Comparison of ENCODE assay signal across 14 mouse cellular contexts in the genomic region with DNA sequence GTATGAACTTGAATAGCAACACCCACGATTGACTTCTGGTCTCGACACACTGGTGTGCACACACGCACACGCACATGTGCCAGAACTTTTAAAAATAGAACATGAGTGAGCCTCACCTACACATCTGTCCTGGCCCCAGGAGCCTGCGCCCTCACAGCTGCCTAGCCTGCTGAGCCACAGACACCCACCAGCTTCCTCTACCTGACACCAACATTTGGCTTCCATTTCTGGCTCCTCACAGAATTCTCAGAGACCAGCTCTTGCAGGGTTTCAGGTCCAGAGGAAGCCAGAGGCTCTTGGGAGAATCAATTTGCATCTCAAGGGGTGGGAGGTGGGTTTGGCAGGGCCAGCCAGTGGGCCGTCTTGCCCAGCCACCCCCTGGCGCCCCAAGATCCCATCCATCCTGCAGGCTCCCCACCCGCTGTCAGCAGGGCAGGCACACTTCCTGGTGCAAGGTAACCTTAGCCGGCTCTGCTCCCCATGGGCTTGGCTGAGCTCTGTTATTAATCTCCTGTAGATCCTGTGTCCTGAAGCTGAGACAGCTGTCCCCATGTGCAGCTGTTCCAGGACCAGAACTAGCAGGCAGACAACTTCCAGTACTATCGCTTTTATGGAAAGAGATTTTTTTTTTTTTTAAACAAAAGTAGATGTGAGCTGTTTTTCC. TPM values are rescaled to one million over a fixed set of nuclear protein-coding genes. Genes with fewer than 3 reads are reported as not detected.
A peak's percentile ranks its signal among the peaks of the same experiment; 100 is the strongest.
DNase-seq lines count a peak whose midpoint lies in the region; ATAC-seq and TF ChIP-seq lines count a peak whose summit lies in the region.
"Had no signal": no experiment of that assay in that cellular context is flagged by ENCODE, and none has a peak within 500 bp of the region (broad histone marks: within the 10 kb centered on the region; RNA-seq: fewer than 3 reads in every experiment).

No protein-coding gene starts in this region.

- H3K9me3 ChIP-seq in intestine, embryonic 14.5 days (ENCODE audit: control insufficient read depth, low read length): no peaks in the 10 kb centered on the region
- H3K9me3 ChIP-seq in intestine, postnatal 0 days (ENCODE audit: control insufficient read depth): no peaks in the 10 kb centered on the region
- H3K9me3 ChIP-seq in stomach, postnatal 0 days (ENCODE audit: control insufficient read depth, low read length): no peaks in the 10 kb centered on the region
- H3K9me3 ChIP-seq: forebrain, embryonic 12.5 days; liver, embryonic 15.5 days; midbrain, embryonic 10.5 days had no signal

- TF ChIP-seq EP300 in stomach, postnatal 0 days (optimal IDR thresholded peaks at IDR 0.05): no peak

- H3K4me2 ChIP-seq in intestine, embryonic 14.5 days (ENCODE audit: low read length): no peak overlapping the region
- no peak overlapping the region for H3K4me2 ChIP-seq in intestine, postnatal 0 days (replicated peaks; ENCODE audit: low read depth)
- H3K4me2 ChIP-seq in stomach, postnatal 0 days (replicated peaks; ENCODE audit: low read depth): no peak overlapping the region
- H3K4me2 ChIP-seq: forebrain, embryonic 12.5 days; liver, embryonic 15.5 days had no signal

- H3K27me3 ChIP-seq in intestine, embryonic 14.5 days (replicated peaks; ENCODE audit: control insufficient read depth, insufficient read depth, low read length): no peaks in the 10 kb centered on the region
- no peaks in the 10 kb centered on the region for H3K27me3 ChIP-seq in intestine, postnatal 0 days (replicated peaks; ENCODE audit: control insufficient read depth, insufficient read depth, low read length)
- H3K27me3 ChIP-seq in stomach, postnatal 0 days (ENCODE audit: control insufficient read depth, insufficient read depth, low read length): no peaks in the 10 kb centered on the region
- H3K27me3 ChIP-seq: forebrain, embryonic 12.5 days; liver, embryonic 15.5 days had no signal

- peak overlapping the region; percentile 54 for H3K27ac ChIP-seq in intestine, embryonic 14.5 days (ENCODE audit: low read depth)
- H3K27ac ChIP-seq in intestine, postnatal 0 days (ENCODE audit: low read depth, low read length): no peak overlapping the region
- H3K27ac ChIP-seq in stomach, postnatal 0 days (replicated peaks): peak overlapping the region; percentile 18; the same call in 1 of the 2 replicates
- H3K27ac ChIP-seq: forebrain, embryonic 12.5 days; liver, embryonic 15.5 days; midbrain, embryonic 10.5 days had no signal

- DNase-seq in intestine, embryonic 14.5 days (ENCODE audit: low spot score): no peak
- peak; percentile 34 for DNase-seq in embryo, embryonic 9.5 days (ENCODE audit: extremely low spot score)
- DNase-seq in gastrocnemius, postnatal 25 days: peak; percentile 67
- DNase-seq in stomach, postnatal 0 days (ENCODE audit: low spot score): no peak
- no peak for DNase-seq in T-cell, adult 2 months (ENCODE audit: low spot score)
- no peak for DNase-seq in ovary, postnatal 14 days (ENCODE audit: low spot score)
- DNase-seq in ovary, postnatal 36 days (ENCODE audit: low spot score): no peak
- DNase-seq: cerebellum, adult 18-20 months; heart, postnatal 14 days had no signal

- peaks cover 6% of the 10 kb centered on the region for H3K4me1 ChIP-seq in intestine, embryonic 14.5 days (replicated peaks; ENCODE audit: control insufficient read depth, insufficient read depth, low read length)
- H3K4me1 ChIP-seq in intestine, postnatal 0 days (replicated peaks; ENCODE audit: control insufficient read depth, insufficient read depth, low read length): no peaks in the 10 kb centered on the region
- no peaks in the 10 kb centered on the region for H3K4me1 ChIP-seq in stomach, postnatal 0 days (replicated peaks; ENCODE audit: control insufficient read depth, insufficient read depth)
- H3K4me1 ChIP-seq: liver, embryonic 15.5 days had no signal

- no peaks in the 10 kb centered on the region for H3K36me3 ChIP-seq in intestine, embryonic 14.5 days (ENCODE audit: control insufficient read depth, insufficient read depth, low read length)
- H3K36me3 ChIP-seq in intestine, postnatal 0 days (ENCODE audit: control insufficient read depth, insufficient read depth): no peaks in the 10 kb centered on the region
- H3K36me3 ChIP-seq in stomach, postnatal 0 days (ENCODE audit: control insufficient read depth, insufficient read depth, low read length): no peaks in the 10 kb centered on the region
- H3K36me3 ChIP-seq: forebrain, embryonic 12.5 days; liver, embryonic 15.5 days; midbrain, embryonic 10.5 days had no signal

- no peak for ATAC-seq in intestine, embryonic 14.5 days (replicated peaks; ENCODE audit: low FRiP score, low TSS enrichment, low read depth)
- no peak for ATAC-seq in intestine, postnatal 0 days
- peak; percentile 38; the same call in 1 of the 2 replicates for ATAC-seq in stomach, postnatal 0 days (ENCODE audit: low FRiP score, low TSS enrichment)
- ATAC-seq: activated CD4-positive, CD25-positive, alpha-beta regulatory T cell, adult 4 months had no signal

- WGBS in intestine, embryonic 14.5 days: 52% methylated on average over 10 of the region's 10 CpGs
- WGBS in intestine, postnatal 0 days: 57% methylated on average over 10 of the region's 10 CpGs
- 45% methylated on average over 10 of the region's 10 CpGs for WGBS in stomach, postnatal 0 days

- no peak for TF ChIP-seq CTCF in intestine, postnatal 0 days (IDR thresholded peaks at IDR 0.05; ENCODE audit: low read depth)
- no peak for TF ChIP-seq CTCF in stomach, postnatal 0 days (IDR thresholded peaks at IDR 0.05; ENCODE audit: low read depth)

- H3K4me3 ChIP-seq in intestine, embryonic 14.5 days (ENCODE audit: low read depth, low read length): no peak overlapping the region
- H3K4me3 ChIP-seq in intestine, postnatal 0 days (ENCODE audit: low read depth, low read length): no peak overlapping the region
- no peak overlapping the region for H3K4me3 ChIP-seq in stomach, postnatal 0 days (ENCODE audit: low read depth, low read length)
- H3K4me3 ChIP-seq: forebrain, embryonic 12.5 days; liver, embryonic 15.5 days; midbrain, embryonic 10.5 days had no signal

- no peak overlapping the region for H3K9ac ChIP-seq in intestine, embryonic 14.5 days (ENCODE audit: low read length)
- H3K9ac ChIP-seq in intestine, postnatal 0 days (ENCODE audit: low read depth, low read length): no peak overlapping the region
- H3K9ac ChIP-seq in stomach, postnatal 0 days (ENCODE audit: low read length): no peak overlapping the region
- H3K9ac ChIP-seq: forebrain, embryonic 12.5 days; liver, embryonic 15.5 days had no signal

RNA-seq across cellular contexts. Expression of a gene that starts 13.4 kb away (rescaled TPM):
- 8.7 and 10.4 TPM in 2 replicates for polyA plus RNA-seq in intestine, embryonic 14.5 days (2014; fragmentation: Nextera tagmentation; extraction: Ambion mirVana)
- 2.2 and 2.7 TPM in 2 replicates for polyA plus RNA-seq in intestine, postnatal 0 days (2015; fragmentation: Nextera tagmentation; extraction: Ambion mirVana)
- 1 to 10 TPM; 4.9 to 5.7 TPM for total RNA-seq in gastrocnemius, postnatal 25 days (2021)
- polyA plus RNA-seq in stomach, postnatal 0 days (2015; fragmentation: Nextera tagmentation; extraction: Ambion mirVana): 2.9 and 3.5 TPM in 2 replicates
- polyA plus RNA-seq: activated CD4-positive, CD25-positive, alpha-beta regulatory T cell, adult 4 months had no signal

RNA-seq across cellular contexts. Expression of a gene that starts 38.4 kb away (rescaled TPM):
- 59.4 and 71.7 TPM in 2 replicates for polyA plus RNA-seq in intestine, embryonic 14.5 days (2014; fragmentation: Nextera tagmentation; extraction: Ambion mirVana)
- 24.7 and 25.2 TPM in 2 replicates for polyA plus RNA-seq in intestine, postnatal 0 days (2015; fragmentation: Nextera tagmentation; extraction: Ambion mirVana)
- 1 to 10 TPM; 5.6 to 6.9 TPM for total RNA-seq in gastrocnemius, postnatal 25 days (2021)
- 26.1 and 28.4 TPM in 2 replicates for polyA plus RNA-seq in stomach, postnatal 0 days (2015; fragmentation: Nextera tagmentation; extraction: Ambion mirVana)

Comparison
In these comparisons a context has a peak if more than half of its experiments do, and no peak if none do; other contexts are left out.
1. DNase-seq: peak in embryo, embryonic 9.5 days (single experiment) and gastrocnemius, postnatal 25 days (single experiment); none in intestine, embryonic 14.5 days (single experiment), stomach, postnatal 0 days (single experiment), T-cell, adult 2 months (single experiment), ovary, postnatal 14 days (single experiment) and ovary, postnatal 36 days (single experiment).